Mouse (Mus musculus) myocyte (in vitro differentiated cells): Measurements from ENCODE around the gene Snorc. TPM values are rescaled to one million over a fixed set of nuclear protein-coding genes. Genes with fewer than 3 reads are reported as not detected.
"Not testable (repeated sequence)": the region's sequence is repeated elsewhere in the genome, so short reads cannot be mapped to it uniquely, and the experiment has no call there.

Experiments
- H3K27me3 ChIP-seq: one replicate; pipeline ENCODE4 v1.6.1; 2011; ENCODE audit not compliant: control insufficient read depth, insufficient read depth, insufficient read length
- H3K36me3 ChIP-seq: one replicate; pipeline ENCODE4 v1.6.1; 2011; ENCODE audit not compliant: control insufficient read depth, insufficient read depth
- H3K4me2 ChIP-seq: one replicate; pipeline ENCODE4 v1.6.1; 2011; ENCODE audit warnings: low read depth, control low read depth
- H3K4me3 ChIP-seq: one replicate; pipeline ENCODE4 v1.5.1; 2011; ENCODE audit warnings: mild to moderate bottlenecking, control low read depth, moderate library complexity
- H3K79me2 ChIP-seq: one replicate; pipeline ENCODE4 v1.6.1; 2011; ENCODE audit not compliant: control insufficient read depth, insufficient read depth
- H3ac ChIP-seq: one replicate; pipeline ENCODE4 v1.6.1; 2011; ENCODE audit not compliant: control insufficient read depth, insufficient read length
- CEBPB ChIP-seq: IDR thresholded peaks from 2 replicates; pipeline ENCODE4 v1.6.1; 2011; ENCODE audit warnings: mild to moderate bottlenecking, moderate library complexity; ENCODE audit not compliant: poor library complexity, insufficient read depth, severe bottlenecking
- E2F4 ChIP-seq: IDR thresholded peaks from one replicate; pipeline ENCODE4 v1.6.1; 2011; ENCODE audit warnings: mild to moderate bottlenecking, control low read depth, moderate library complexity; ENCODE audit not compliant: insufficient read depth
- MAX ChIP-seq: IDR thresholded peaks from one replicate; pipeline ENCODE4 v1.6.1; 2011; ENCODE audit warnings: low read depth, mild to moderate bottlenecking, control low read depth
- MYOD1 ChIP-seq, 3 experiments: IDR thresholded peaks; one replicate each; pipeline ENCODE4 v1.6.1; 2011; ENCODE audit warnings: control low read depth in 2 of 3, low read depth in 2 of 3, mild to moderate bottlenecking in 2 of 3, moderate library complexity in 1 of 3; ENCODE audit not compliant: insufficient read length in 2 of 3, control insufficient read depth in 1 of 3
- MYOG ChIP-seq, 3 experiments: IDR thresholded peaks; one replicate each; pipeline ENCODE4 v1.6.1; 2011; ENCODE audit warnings: control low read depth in 2 of 3, low read depth in 2 of 3, mild to moderate bottlenecking in 2 of 3; ENCODE audit not compliant: insufficient read length in 2 of 3, control insufficient read depth in 1 of 3, insufficient read depth in 1 of 3
- POLR2A ChIP-seq: IDR thresholded peaks from one replicate; pipeline ENCODE4 v1.6.1; 2011; ENCODE audit warnings: low read depth, mild to moderate bottlenecking, control low read depth, moderate library complexity; ENCODE audit not compliant: insufficient read length
- POLR2AphosphoS2 ChIP-seq: IDR thresholded peaks from one replicate; pipeline ENCODE4 v1.6.1; 2011; ENCODE audit warnings: low read depth, control low read depth; ENCODE audit not compliant: insufficient read length
- REST ChIP-seq: IDR thresholded peaks from one replicate; pipeline ENCODE4 v1.6.1; 2011; ENCODE audit warnings: mild to moderate bottlenecking, control low read depth, moderate library complexity; ENCODE audit not compliant: insufficient read depth, insufficient read length
- SRF ChIP-seq: IDR thresholded peaks from one replicate; pipeline ENCODE4 v1.6.1; 2011; ENCODE audit warnings: low read depth; ENCODE audit not compliant: control insufficient read depth, insufficient read length
- TCF12 ChIP-seq: IDR thresholded peaks from one replicate; pipeline ENCODE4 v1.6.1; 2011; ENCODE audit warnings: mild to moderate bottlenecking, control low read depth; ENCODE audit not compliant: poor library complexity, insufficient read depth, severe bottlenecking
- TCF3 ChIP-seq: IDR thresholded peaks from one replicate; pipeline ENCODE4 v1.6.1; 2011; ENCODE audit warnings: low read depth, control low read depth; ENCODE audit not compliant: insufficient read length
- USF1 ChIP-seq: IDR thresholded peaks from one replicate; pipeline ENCODE4 v1.6.1; 2011; ENCODE audit warnings: low read depth, mild to moderate bottlenecking, control low read depth, moderate library complexity
- polyA plus RNA-seq: library from polyadenylated mRNA; unstranded; fragments of >200 nt; fragmentation: generic; extraction: Trizol; gene quantifications from one replicate; pipeline ENCODE4 v1.2.1, GENCODE M21; 2012; ENCODE audit warnings: missing spikeins

Gene Snorc
- polyA plus RNA-seq, 1 experiment, result not detected

- no peaks in the 10 kb centered on the region for H3K79me2 ChIP-seq
- no peak overlapping the region for H3ac ChIP-seq
- peaks cover 4% of the 10 kb centered on the region for H3K36me3 ChIP-seq
- H3K4me3 ChIP-seq, result no peak overlapping the region
- no peak overlapping the region for H3K4me2 ChIP-seq
- TF ChIP-seq CEBPB (no peak), POLR2AphosphoS2 (peak; percentile 56)
- H3K27me3 ChIP-seq, result no peaks in the 10 kb centered on the region
Measured at GRCm38 (mm10) chr1:87456425-87456824, 13.6 kb upstream of the Snorc start.

GRCm38 (mm10) chr1:87458045-87458444, 12.0 kb upstream of the Snorc start:
- H3K79me2 ChIP-seq, result no peaks in the 10 kb centered on the region
- no peaks in the 10 kb centered on the region for H3K27me3 ChIP-seq
- no peak overlapping the region for H3ac ChIP-seq
- no peak overlapping the region for H3K4me2 ChIP-seq
- no peak overlapping the region for H3K4me3 ChIP-seq
- H3K36me3 ChIP-seq, result no peaks in the 10 kb centered on the region
- TF ChIP-seq CEBPB (no peak), MYOD1 (IDR thresholded peaks at IDR 0.05; ENCODE audit: control insufficient read depth in 1 of 3, insufficient read length in 2 of 3, low read depth in 2 of 3) (no peak), POLR2A (no peak), POLR2AphosphoS2 (no peak), USF1 (no peak), REST (no peak), TCF3 (no peak), E2F4 (no peak), MAX (no peak), TCF12 (no peak), MYOG (IDR thresholded peaks at IDR 0.05; ENCODE audit: control insufficient read depth in 1 of 3, insufficient read depth in 1 of 3, insufficient read length in 2 of 3, low read depth in 2 of 3) (no peak), SRF (no peak)

GRCm38 (mm10) chr1:87459856-87460255, 10.2 kb upstream of the Snorc start:
- not testable (repeated sequence) for H3K4me3 ChIP-seq, H3K36me3 ChIP-seq

GRCm38 (mm10) chr1:87467469-87467868, 2.6 kb upstream of the Snorc start:
- H3K27me3 ChIP-seq, result no peaks in the 10 kb centered on the region
- TF ChIP-seq MYOD1 (IDR thresholded peaks at IDR 0.05; ENCODE audit: control insufficient read depth in 1 of 3, insufficient read length in 2 of 3, low read depth in 2 of 3), result no peak
- no peak for TF ChIP-seq USF1
- no peak for TF ChIP-seq POLR2A
- TF ChIP-seq REST, result no peak
- no peak for TF ChIP-seq SRF
- no peak for TF ChIP-seq TCF12
- no peak for TF ChIP-seq MYOG (IDR thresholded peaks at IDR 0.05; ENCODE audit: control insufficient read depth in 1 of 3, insufficient read depth in 1 of 3, insufficient read length in 2 of 3, low read depth in 2 of 3)
- no peak for TF ChIP-seq TCF3
- TF ChIP-seq POLR2AphosphoS2, result no peak
- H3K4me2 ChIP-seq, result no peak overlapping the region
- no peak overlapping the region for H3K4me3 ChIP-seq
- H3K79me2 ChIP-seq, result no peaks in the 10 kb centered on the region
- no peak overlapping the region for H3ac ChIP-seq
- H3K36me3 ChIP-seq, result no peaks in the 10 kb centered on the region

More at GRCm38 (mm10) chr1:87459856-87460255, 10.2 kb upstream of the Snorc start:
- H3K27me3 ChIP-seq, H3ac ChIP-seq, H3K4me2 ChIP-seq, H3K79me2 ChIP-seq: not testable (repeated sequence)

GRCm38 (mm10) chr1:87468321-87468720, 1.8 kb upstream of the Snorc start:
- H3K79me2 ChIP-seq, result no peaks in the 10 kb centered on the region
- H3K27me3 ChIP-seq, result no peaks in the 10 kb centered on the region
- TF ChIP-seq SRF (no peak), TCF3 (no peak), MYOG (IDR thresholded peaks at IDR 0.05; ENCODE audit: control insufficient read depth in 1 of 3, insufficient read depth in 1 of 3, insufficient read length in 2 of 3, low read depth in 2 of 3) (no peak), MAX (no peak), REST (no peak), TCF12 (no peak), POLR2AphosphoS2 (no peak), POLR2A (no peak), CEBPB (no peak), USF1 (no peak), E2F4 (no peak), MYOD1 (IDR thresholded peaks at IDR 0.05; ENCODE audit: control insufficient read depth in 1 of 3, insufficient read length in 2 of 3, low read depth in 2 of 3) (no peak)
- H3K4me3 ChIP-seq, result no peak overlapping the region
- H3ac ChIP-seq, result no peak overlapping the region
- no peaks in the 10 kb centered on the region for H3K36me3 ChIP-seq
- H3K4me2 ChIP-seq, result no peak overlapping the region
